Mouse (Mus musculus) CH12.LX (cell line): ENCODE results near the gene Socs7. TPM values are rescaled to one million over a fixed set of nuclear protein-coding genes. Genes with fewer than 3 reads are reported as not detected.

Experiments
- DNase-seq: peaks from one replicate; pipeline ENCODE4 v3.0.0-alpha.2; 2013; ENCODE audit errors: extremely low read depth
- H3K27ac ChIP-seq: 2 replicates; pipeline ENCODE4 v1.5.1; 2012; ENCODE audit warnings: low read depth, mild to moderate bottlenecking, control low read depth, moderate library complexity; ENCODE audit not compliant: insufficient read depth
- H3K27me3 ChIP-seq: replicated peaks from 2 replicates; pipeline ENCODE3; 2012; ENCODE audit warnings: inconsistent platforms
- H3K36me3 ChIP-seq, 2 experiments: replicated peaks in 1 of 2; 2 replicates each; pipeline versions ENCODE3 to v1.6.1; 2012; ENCODE audit warnings: inconsistent platforms in 1 of 2, low read length in 1 of 2, mild to moderate bottlenecking in 1 of 2, mixed read lengths in 1 of 2, moderate library complexity in 1 of 2; ENCODE audit not compliant: control insufficient read depth in 1 of 2, insufficient read depth in 1 of 2
- H3K4me1 ChIP-seq, 2 experiments: 2 replicates each; pipeline ENCODE4 v1.6.1; 2012; ENCODE audit warnings: inconsistent platforms in 1 of 2, moderate library complexity in 1 of 2; ENCODE audit not compliant: insufficient read depth in 2 of 2, control insufficient read depth in 1 of 2
- H3K4me2 ChIP-seq: 2 replicates; pipeline ENCODE4 v1.6.1; 2012; ENCODE audit warnings: low read depth, mild to moderate bottlenecking, control low read depth; ENCODE audit not compliant: poor library complexity, insufficient read depth, severe bottlenecking
- H3K4me3 ChIP-seq, 3 experiments: fragments of 150-350 bp in 1 of 3; sonication (generic) in 1 of 3; replicated peaks in 1 of 3; 2 replicates each; pipeline versions ENCODE3 to v1.5.1; 2011 to 2012; ENCODE audit warnings: low read depth in 2 of 3, low read length in 2 of 3, mild to moderate bottlenecking in 2 of 3, moderate library complexity in 2 of 3, control low read depth in 1 of 3, improper control_type of control experiment in 1 of 3, inconsistent platforms in 1 of 3, mixed read lengths in 1 of 3; ENCODE audit not compliant: poor library complexity in 1 of 3
- H3K79me2 ChIP-seq: replicated peaks from 2 replicates; pipeline ENCODE4 v1.6.1; 2012; ENCODE audit warnings: mild to moderate bottlenecking, moderate library complexity; ENCODE audit not compliant: control insufficient read depth, poor library complexity, insufficient read depth, severe bottlenecking; ENCODE audit errors: extremely low read depth
- H3K9ac ChIP-seq: 2 replicates; pipeline ENCODE4 v1.6.1; 2012; ENCODE audit warnings: low read depth, mild to moderate bottlenecking, control low read depth, moderate library complexity; ENCODE audit not compliant: insufficient read depth
- H3K9me3 ChIP-seq: replicated peaks from 2 replicates; pipeline ENCODE3; 2012; ENCODE audit warnings: low read length, inconsistent platforms, mixed read lengths
- CHD1 ChIP-seq: IDR thresholded peaks from 2 replicates; pipeline ENCODE4 v1.6.1; 2012; ENCODE audit warnings: low read depth, low read length, improper control_type of control experiment, inconsistent platforms
- CHD2 ChIP-seq: IDR thresholded peaks from 2 replicates; pipeline ENCODE4 v1.6.1; 2011; ENCODE audit warnings: low read length, improper control_type of control experiment
- CTCF ChIP-seq, 2 experiments: IDR thresholded peaks in 1 of 2; conservative IDR thresholded peaks in 1 of 2; 2 replicates each; pipeline ENCODE4 v1.5.1; 2011 to 2012; ENCODE audit warnings: low read depth in 2 of 2, low read length in 2 of 2, improper control_type of control experiment in 1 of 2, inconsistent platforms in 1 of 2, mild to moderate bottlenecking in 1 of 2, moderate library complexity in 1 of 2
- E2F4 ChIP-seq: IDR thresholded peaks from 2 replicates; pipeline ENCODE4 v1.6.1; 2011; ENCODE audit warnings: low read depth, low read length, improper control_type of control experiment; ENCODE audit not compliant: insufficient replicate concordance
- ELF1 ChIP-seq: IDR thresholded peaks from 2 replicates; pipeline ENCODE4 v1.6.1; 2014; ENCODE audit warnings: low read depth, mild to moderate bottlenecking, inconsistent platforms, low read length, improper control_type of control experiment
- EP300 ChIP-seq: IDR thresholded peaks from 2 replicates; pipeline ENCODE4 v1.6.1; 2011; ENCODE audit warnings: low read length, improper control_type of control experiment
- ETS1 ChIP-seq: conservative IDR thresholded peaks from 2 replicates; pipeline ENCODE4 v1.6.1; 2012; ENCODE audit warnings: low read depth, mild to moderate bottlenecking, inconsistent platforms, low read length, improper control_type of control experiment, moderate library complexity
- GABPA ChIP-seq: IDR thresholded peaks from 2 replicates; pipeline ENCODE4 v1.6.1; 2012; ENCODE audit warnings: low read depth, low read length, improper control_type of control experiment, inconsistent platforms; ENCODE audit not compliant: insufficient replicate concordance
- JUND ChIP-seq: conservative IDR thresholded peaks from 2 replicates; pipeline ENCODE4 v1.6.1; 2011; ENCODE audit warnings: low read depth, low read length, improper control_type of control experiment
- KAT2A ChIP-seq: IDR thresholded peaks from 2 replicates; pipeline ENCODE4 v1.6.1; 2012; ENCODE audit warnings: low read length, improper control_type of control experiment, inconsistent platforms; ENCODE audit not compliant: insufficient replicate concordance
- MEF2A ChIP-seq: IDR thresholded peaks from 2 replicates; pipeline ENCODE4 v1.6.1; 2014; ENCODE audit warnings: low read depth, mild to moderate bottlenecking, inconsistent platforms, low read length, improper control_type of control experiment, borderline replicate concordance
- MXI1 ChIP-seq: IDR thresholded peaks from 2 replicates; pipeline ENCODE4 v1.6.1; 2011; ENCODE audit warnings: mild to moderate bottlenecking, low read depth, low read length, improper control_type of control experiment
- MYC ChIP-seq: IDR thresholded peaks from 2 replicates; pipeline ENCODE4 v1.6.1; 2011; ENCODE audit warnings: low read depth, mild to moderate bottlenecking, improper control_type of control experiment, low read length
- NELFE ChIP-seq: IDR thresholded peaks from 2 replicates; pipeline ENCODE4 v1.6.1; 2011; ENCODE audit warnings: low read depth, low read length, improper control_type of control experiment
- NRF1 ChIP-seq: IDR thresholded peaks from 2 replicates; pipeline ENCODE4 v1.6.1; 2014; ENCODE audit warnings: low read depth, mild to moderate bottlenecking, inconsistent platforms, low read length, improper control_type of control experiment, moderate library complexity
- PAX5 ChIP-seq: IDR thresholded peaks from 2 replicates; pipeline ENCODE4 v1.6.1; 2012; ENCODE audit warnings: low read length, inconsistent platforms, mixed read lengths
- POLR2AphosphoS2 ChIP-seq: IDR thresholded peaks from 2 replicates; pipeline ENCODE4 v1.6.1; 2011; ENCODE audit warnings: low read depth, low read length, improper control_type of control experiment
- RAD21 ChIP-seq: IDR thresholded peaks from 2 replicates; pipeline ENCODE4 v1.6.1; 2011; ENCODE audit warnings: low read depth, mild to moderate bottlenecking, low read length, improper control_type of control experiment, moderate library complexity
- SMC3 ChIP-seq: IDR thresholded peaks from 2 replicates; pipeline ENCODE4 v1.6.1; 2011; ENCODE audit warnings: low read depth, low read length, improper control_type of control experiment
- UBTF ChIP-seq: IDR thresholded peaks from 2 replicates; pipeline ENCODE4 v1.6.1; 2012; ENCODE audit warnings: low read depth, mild to moderate bottlenecking, inconsistent platforms, low read length, improper control_type of control experiment, moderate library complexity
- USF1 ChIP-seq: IDR thresholded peaks from 2 replicates; pipeline ENCODE4 v1.6.1; 2014; ENCODE audit warnings: low read depth, mild to moderate bottlenecking, inconsistent platforms, low read length, improper control_type of control experiment
- ZKSCAN1 ChIP-seq: IDR thresholded peaks from 2 replicates; pipeline ENCODE4 v1.6.1; 2012; ENCODE audit warnings: low read depth, inconsistent platforms, low read length, improper control_type of control experiment, borderline replicate concordance
- ZMIZ1 ChIP-seq: IDR thresholded peaks from 2 replicates; pipeline ENCODE4 v1.6.1; 2012; ENCODE audit warnings: low read depth, mild to moderate bottlenecking, inconsistent platforms, low read length, improper control_type of control experiment
- ZNF384 ChIP-seq: IDR thresholded peaks from 2 replicates; pipeline ENCODE4 v1.6.1; 2012; ENCODE audit warnings: low read depth, low read length, improper control_type of control experiment, inconsistent platforms
- dilution Hi-C: fragments of 300-500 bp; cut with MboI; formaldehyde crosslinking; loops from 2 replicates; pipeline ENCODE4 v1.14.3; 2020; ENCODE audit warnings: low sequenced_read_pairs; ENCODE audit not compliant: extremely low pct_unique_long_range_greater_than_20kb, extremely low pct_ligation_motif_present
- in situ Hi-C: fragments of 300-500 bp; cut with MboI; formaldehyde crosslinking; loops from 3 replicates; pipeline ENCODE4 v1.14.3; 2019; ENCODE audit warnings: low sequenced_read_pairs, low pct_ligation_motif_present, low pct_unique_long_range_greater_than_20kb, mixed read lengths
- polyA plus RNA-seq: library from polyadenylated mRNA; unstranded; fragments of >175 nt; gene quantifications from 2 replicates; pipeline ENCODE4 v1.2.1, GENCODE M21; 2012; ENCODE audit warnings: low read depth; ENCODE audit not compliant: insufficient read length
- total RNA-seq, 2 experiments: library from RNA; depleted of rRNA; stranded (reverse); fragments of 300-350 nt in 1 of 2; fragments of >200 nt in 1 of 2; gene quantifications; 2 replicates each; pipeline ENCODE4 v1.2.3; 2012 to 2014

The Socs7 gene
- total and polyA plus RNA-seq, 3 experiments, result 11.9 to 17.4 (median 15.1) TPM

DNA sequence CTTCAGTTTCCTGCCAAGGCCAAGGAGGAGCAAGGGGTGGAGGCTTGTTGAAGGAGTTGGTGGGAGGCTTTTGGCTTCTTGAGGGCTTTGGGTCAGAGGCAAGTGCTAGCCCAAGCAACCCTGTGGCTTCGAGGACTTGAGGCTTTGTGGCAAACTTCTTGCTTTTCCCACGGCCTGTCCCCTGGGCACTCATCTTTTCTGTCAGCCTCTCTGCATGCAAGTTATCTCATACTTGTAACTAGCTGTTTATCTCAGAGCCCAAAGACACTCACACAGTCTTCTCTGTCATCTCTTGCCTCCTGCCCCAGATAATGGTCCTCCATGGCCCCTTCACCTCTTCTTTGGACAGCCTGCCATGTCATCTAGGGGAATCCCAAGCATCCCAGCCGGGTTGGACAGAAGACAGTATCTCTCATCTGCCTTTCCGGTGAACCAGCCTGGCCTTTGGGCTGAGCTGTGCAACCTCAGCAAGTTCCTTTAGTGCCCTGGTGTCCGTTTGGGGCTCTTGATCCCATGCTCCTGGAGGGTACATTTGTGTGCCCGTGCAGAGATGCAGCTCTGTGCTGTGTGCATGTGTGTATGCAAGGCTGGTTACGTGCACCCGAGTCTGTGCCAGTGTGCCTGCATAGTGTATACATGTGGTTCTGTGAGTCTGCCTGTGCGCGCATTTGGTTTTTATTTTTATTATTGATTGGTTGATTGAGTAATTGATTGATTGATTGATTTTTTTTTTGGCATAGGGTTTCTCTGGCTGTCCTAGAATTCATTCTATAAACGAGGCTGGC, 80.7 kb downstream of the Socs7 start:
- no peak overlapping the region for H3K4me2 ChIP-seq
- dilution Hi-C loops (no loop called here), in situ Hi-C loops (no loop called here)
- H3K36me3 ChIP-seq, result peaks cover 6 to 45% of the 10 kb centered on the region in 2 experiments
- TF ChIP-seq EP300 (no peak), GABPA (no peak), ZKSCAN1 (no peak), USF1 (no peak), E2F4 (no peak), ELF1 (no peak), KAT2A (no peak), SMC3 (no peak), MEF2A (no peak), ZMIZ1 (no peak), JUND (no peak), ZNF384 (no peak), MYC (no peak), RAD21 (no peak), ETS1 (no peak), POLR2AphosphoS2 (no peak)
- no peak overlapping the region for H3K4me3 ChIP-seq
- no peak overlapping the region for H3K27ac ChIP-seq
- no peaks in the 10 kb centered on the region for H3K79me2 ChIP-seq
- no peak for DNase-seq
- H3K4me1 ChIP-seq, result peaks cover 12 to 29% of the 10 kb centered on the region in 2 experiments
- no peaks in the 10 kb centered on the region for H3K27me3 ChIP-seq
- H3K9ac ChIP-seq, result no peak overlapping the region
- H3K9me3 ChIP-seq, result no peaks in the 10 kb centered on the region

DNA sequence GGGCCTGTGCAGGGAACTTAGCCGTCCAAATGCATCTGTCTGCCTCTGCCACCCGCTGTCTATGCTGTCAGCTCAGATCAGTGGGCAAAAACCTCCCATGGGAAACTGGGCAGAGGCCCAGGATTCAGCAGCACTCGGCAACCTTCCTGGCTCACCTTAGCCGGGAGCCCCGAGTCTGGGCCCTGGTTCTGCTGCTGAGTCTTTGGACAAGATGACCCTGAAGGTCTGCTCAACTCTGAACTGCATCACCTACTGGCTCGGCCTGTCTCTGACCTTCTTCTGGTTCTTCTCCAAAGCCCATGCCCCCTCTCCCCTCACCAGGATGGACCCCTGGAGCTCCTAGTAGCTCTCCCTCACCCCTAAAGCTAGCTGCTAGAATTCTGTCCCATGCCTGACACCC, 83.2 kb downstream of the Socs7 start:
- Histone ChIP-seq H3K4me3 (no peak overlapping the region), H3K4me1 (peaks cover 12 to 24% of the 10 kb centered on the region in 2 experiments), H3K27ac (no peak overlapping the region), H3K9me3 (no peaks in the 10 kb centered on the region), H3K4me2 (no peak overlapping the region), H3K79me2 (no peaks in the 10 kb centered on the region), H3K9ac (no peak overlapping the region), H3K36me3 (peaks cover 19 to 60% of the 10 kb centered on the region in 2 experiments), H3K27me3 (no peaks in the 10 kb centered on the region)
- dilution Hi-C loops (no loop called here), in situ Hi-C loops (no loop called here)
- TF ChIP-seq RAD21 (no peak), CHD2 (no peak), NRF1 (no peak), CHD1 (no peak), GABPA (no peak), NELFE (no peak), MXI1 (no peak), ETS1 (no peak), KAT2A (no peak), CTCF (conservative IDR thresholded peaks at IDR 0.05 in 1 of 2, IDR thresholded peaks at IDR 0.05 in 1 of 2; ENCODE audit: low read depth in 2 of 2, low read length in 2 of 2) (no peak), ZNF384 (no peak), PAX5 (no peak), POLR2AphosphoS2 (no peak), UBTF (no peak)
- no peak for DNase-seq
